Mouse (Mus musculus) liver, postnatal 0 days (tissue): ENCODE measurements around the gene Myo5c.

Experiments used
- CTCF ChIP-seq: sonication (generic); IDR thresholded peaks from 2 replicates; pipeline ENCODE4 v1.5.1; 2016; ENCODE audit warnings: antibody characterized with exemption, low read depth
- EP300 ChIP-seq: IDR thresholded peaks from 2 replicates; pipeline ENCODE4 v1.6.1; 2016; ENCODE audit warnings: antibody characterized with exemption, low read depth, mild to moderate bottlenecking

DNA sequence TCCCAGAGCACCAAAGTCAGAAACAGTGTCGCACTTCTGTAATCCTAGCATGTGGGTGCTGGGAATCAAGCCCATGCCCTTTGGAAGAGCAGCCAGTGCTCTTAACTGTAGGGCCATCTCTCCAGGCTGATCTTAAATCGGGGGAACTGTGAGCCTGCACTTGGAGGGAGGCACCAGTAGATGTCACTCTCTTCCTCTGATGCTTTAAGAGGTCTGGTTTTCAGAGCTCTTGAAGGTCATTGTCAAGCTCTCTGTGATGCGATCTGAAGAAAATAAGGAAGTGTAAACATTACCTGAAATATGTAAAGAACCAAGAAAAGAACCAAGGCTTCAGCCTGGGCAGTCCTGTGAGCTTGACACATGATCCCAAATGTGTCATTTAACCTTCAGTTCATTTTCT lies 51.0 kb downstream of the Myo5c start:
- TF ChIP-seq CTCF (peak; percentile 80), EP300 (no peak)
